Mouse (Mus musculus): ENCODE results near the gene Olfr194. TPM values are rescaled to one million over a fixed set of nuclear protein-coding genes. Genes with fewer than 3 reads are reported as not detected.

Olfr194 gene
- polyA plus RNA-seq (2021; fragmentation: Nextera tagmentation) = not detected in 2 replicates
- long read RNA-seq, experiment 1 = 0 reads
- long read RNA-seq, experiment 2 = 0 reads

GRCm38 (mm10) chr16:59120969-59121368, at the start of gene Olfr194:
Olfr194 (minus strand) TSS chr16:59121069.

GRCm38 (mm10) chr16:59170354-59170753, 49.5 kb upstream of the Olfr194 start, which contains the start of gene Olfr196:
Olfr196 (minus strand) TSS chr16:59170454.

GRCm38 (mm10) chr16:59146746-59147145, 25.9 kb upstream of the Olfr194 start, which contains the start of gene Olfr195:
Olfr195 (plus strand) TSS chr16:59147046.

GRCm38 (mm10) chr16:59111781-59112180, 9.1 kb downstream of the Olfr194 start, which contains the start of gene Olfr193:
Olfr193 (minus strand) TSS chr16:59111881.

GRCm38 (mm10) chr16:59089722-59090121, 31.1 kb downstream of the Olfr194 start, which contains the start of gene Olfr191:
Olfr191 (minus strand) TSS chr16:59089822.

GRCm38 (mm10) chr16:59077905-59078304, 43.0 kb downstream of the Olfr194 start, which contains the start of gene Olfr190:
Olfr190 (minus strand) TSS chr16:59078005.

Other genes with a start within 250 kb of the Olfr194 start
- not detected in 2 replicates for gene Olfr177, start 246.3 kb downstream of the Olfr194 start, polyA plus RNA-seq (2021; fragmentation: Nextera tagmentation)
- gene Olfr178, start 229.0 kb downstream of the Olfr194 start, polyA plus RNA-seq (2021; fragmentation: Nextera tagmentation) = not detected in 2 replicates
- not detected in 2 replicates for gene Olfr181, start 192.3 kb downstream of the Olfr194 start, polyA plus RNA-seq (2021; fragmentation: Nextera tagmentation)
- gene Olfr180, start 191.7 kb downstream of the Olfr194 start, polyA plus RNA-seq (2021; fragmentation: Nextera tagmentation) = not detected in 2 replicates
- gene Olfr183, start 125.7 kb downstream of the Olfr194 start, polyA plus RNA-seq (2021; fragmentation: Nextera tagmentation) = not detected in 2 replicates
- gene Olfr186, start 90.8 kb downstream of the Olfr194 start, polyA plus RNA-seq (2021; fragmentation: Nextera tagmentation) = not detected in 2 replicates
- not detected in 2 replicates for gene Olfr187, start 81.3 kb downstream of the Olfr194 start, polyA plus RNA-seq (2021; fragmentation: Nextera tagmentation)
- not detected in 2 replicates for gene Olfr190, start 43.1 kb downstream of the Olfr194 start, polyA plus RNA-seq (2021; fragmentation: Nextera tagmentation)
- not detected in 2 replicates for gene Olfr191, start 31.2 kb downstream of the Olfr194 start, polyA plus RNA-seq (2021; fragmentation: Nextera tagmentation)
- gene Olfr193, start 9.2 kb downstream of the Olfr194 start, polyA plus RNA-seq (2021; fragmentation: Nextera tagmentation) = not detected in 2 replicates
- gene Olfr195, start 26.0 kb upstream of the Olfr194 start, polyA plus RNA-seq (2021; fragmentation: Nextera tagmentation) = not detected in 2 replicates
- gene Olfr196, start 49.4 kb upstream of the Olfr194 start, polyA plus RNA-seq (2021; fragmentation: Nextera tagmentation) = not detected in 2 replicates
- gene Olfr198, start 82.5 kb upstream of the Olfr194 start, polyA plus RNA-seq (2021; fragmentation: Nextera tagmentation) = not detected in 2 replicates
- gene Olfr199, start 98.7 kb upstream of the Olfr194 start, polyA plus RNA-seq (2021; fragmentation: Nextera tagmentation) = not detected in 2 replicates
- gene Olfr201, start 151.6 kb upstream of the Olfr194 start, polyA plus RNA-seq (2021; fragmentation: Nextera tagmentation) = not detected in 2 replicates
- gene Olfr202, start 165.7 kb upstream of the Olfr194 start, polyA plus RNA-seq (2021; fragmentation: Nextera tagmentation) = not detected in 2 replicates
- gene Olfr203, start 177.8 kb upstream of the Olfr194 start, polyA plus RNA-seq (2021; fragmentation: Nextera tagmentation) = not detected in 2 replicates
- gene Olfr204, start 197.2 kb upstream of the Olfr194 start, polyA plus RNA-seq (2021; fragmentation: Nextera tagmentation) = not detected in 2 replicates
- not detected in 2 replicates for gene Olfr205, start 210.1 kb upstream of the Olfr194 start, polyA plus RNA-seq (2021; fragmentation: Nextera tagmentation)
- not detected in 2 replicates for gene Olfr206, start 228.2 kb upstream of the Olfr194 start, polyA plus RNA-seq (2021; fragmentation: Nextera tagmentation)
- not detected in 2 replicates for gene Olfr209, start 242.9 kb upstream of the Olfr194 start, polyA plus RNA-seq (2021; fragmentation: Nextera tagmentation)

Data from left cerebral cortex, adult 6 months (tissue).